Mouse (Mus musculus): ENCODE data around the gene Cpsf3.

- TF ChIP-seq SIN3A (IDR thresholded peaks at IDR 0.05; ENCODE audit: low read length) (no peak), POLR2A (IDR thresholded peaks at IDR 0.05; ENCODE audit: low read depth, low read length) (no peak), CTCF (conservative IDR thresholded peaks at IDR 0.05 in 1 of 2, IDR thresholded peaks at IDR 0.05 in 1 of 2; ENCODE audit: low read depth in 2 of 2, low read length in 2 of 2) (peak in 1 of 2 experiments; percentile 35; a peak in 1 of 4 replicates), NELFE (IDR thresholded peaks at IDR 0.05; ENCODE audit: low read depth, low read length) (no peak), MAZ (IDR thresholded peaks at IDR 0.05; ENCODE audit: low read depth, low read length) (no peak), ZNF384 (IDR thresholded peaks at IDR 0.05; ENCODE audit: low read depth, low read length) (no peak), E2F4 (IDR thresholded peaks at IDR 0.05; ENCODE audit: insufficient replicate concordance, low read depth, low read length) (no peak), MEF2A (IDR thresholded peaks at IDR 0.05; ENCODE audit: borderline replicate concordance, low read depth, low read length) (no peak), USF1 (IDR thresholded peaks at IDR 0.05; ENCODE audit: low read depth, low read length) (no peak), POLR2AphosphoS2 (IDR thresholded peaks at IDR 0.05; ENCODE audit: low read depth, low read length) (no peak)
Observed at GRCm38 (mm10) chr12:21330961-21331576, 45.9 kb downstream of the Cpsf3 start.
